ENCODE assay signal across 8 mouse cellular contexts in the genomic region with DNA sequence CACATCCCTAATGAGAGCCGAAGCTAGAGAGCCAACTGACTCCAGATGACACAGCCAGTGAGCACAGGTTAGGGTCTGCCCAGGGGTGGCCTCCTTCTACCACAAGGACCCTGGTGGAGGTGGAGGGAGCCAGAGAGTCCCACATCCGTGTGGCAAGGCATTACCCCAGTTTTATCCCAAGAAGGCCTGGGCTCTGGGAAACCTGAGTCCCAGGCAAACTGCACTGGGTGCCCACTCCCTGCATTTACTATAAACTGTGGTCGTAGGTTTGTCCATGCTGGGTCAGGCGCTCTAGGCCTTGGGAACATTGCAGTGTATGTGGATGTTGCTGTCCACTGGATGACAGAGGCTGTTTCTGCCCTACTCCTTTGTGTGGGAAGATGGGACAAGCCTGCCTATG. TPM values are rescaled to one million over a fixed set of nuclear protein-coding genes. Genes with fewer than 3 reads are reported as not detected.
DNase-seq lines count a peak whose midpoint lies in the region; ATAC-seq lines count a peak whose summit lies in the region.

No protein-coding gene starts in this region.

- whole genome bisulfite sequencing in lung, embryonic 16.5 days = 78% methylated on average over 4 of the region's 4 CpGs
- WGBS in hindbrain, embryonic 15.5 days = 84% methylated on average over 4 of the region's 4 CpGs
- WGBS in macrophage (ENCODE audit: missing documents) = 15% methylated on average over 4 of the region's 4 CpGs

- DNase-seq in cerebellum, adult 11-12 months = peak; percentile 32
- DNase-seq in cerebellum, postnatal 36 days = no peak
- no peak for DNase-seq in lung, postnatal 36 days
- no peak for DNase-seq in T-cell, adult 2 months (ENCODE audit: low spot score)
- DNase-seq in adrenal gland, adult 2 months = no peak

- H3K4me1 ChIP-seq in lung, embryonic 16.5 days (replicated peaks; ENCODE audit: control insufficient read depth, insufficient read depth, low read length) = peaks cover 12% of the 10 kb centered on the region
- peaks cover 15% of the 10 kb centered on the region; the same call in 1 of the 2 replicates for H3K4me1 ChIP-seq in hindbrain, embryonic 15.5 days (replicated peaks)

- no peaks in the 10 kb centered on the region for H3K27me3 ChIP-seq in lung, embryonic 16.5 days (ENCODE audit: control insufficient read depth, insufficient read depth, low read depth, low read length)
- H3K27me3 ChIP-seq in hindbrain, embryonic 15.5 days = no peaks in the 10 kb centered on the region

- no peak overlapping the region for H3K4me2 ChIP-seq in lung, embryonic 16.5 days (ENCODE audit: low read depth, low read length)
- H3K4me2 ChIP-seq in hindbrain, embryonic 15.5 days = no peak overlapping the region

- peak overlapping the region; percentile 44; the same call in 1 of the 2 replicates for H3K9ac ChIP-seq in lung, embryonic 16.5 days (ENCODE audit: low read length)
- no peak overlapping the region for H3K9ac ChIP-seq in hindbrain, embryonic 15.5 days

- H3K9me3 ChIP-seq in lung, embryonic 16.5 days (ENCODE audit: control insufficient read depth, low read length) = no peaks in the 10 kb centered on the region
- H3K9me3 ChIP-seq in hindbrain, embryonic 15.5 days = no peaks in the 10 kb centered on the region

- peaks cover 48% of the 10 kb centered on the region for H3K79me2 ChIP-seq in macrophage (ENCODE audit: inconsistent target)

- H3K27ac ChIP-seq in lung, embryonic 16.5 days (ENCODE audit: low read length) = peak overlapping the region; percentile 4; the same call in 1 of the 2 replicates
- H3K27ac ChIP-seq in hindbrain, embryonic 15.5 days (replicated peaks) = peak overlapping the region; percentile 35; the same call in 1 of the 2 replicates
- H3K27ac ChIP-seq in macrophage = peak overlapping the region; percentile 96

- no peak overlapping the region for H3K4me3 ChIP-seq in lung, embryonic 16.5 days (ENCODE audit: low read length)
- no peak overlapping the region for H3K4me3 ChIP-seq in hindbrain, embryonic 15.5 days
- H3K4me3 ChIP-seq in macrophage (ENCODE audit: inconsistent target) = peak overlapping the region; percentile 88

- no peaks in the 10 kb centered on the region for H3K36me3 ChIP-seq in lung, embryonic 16.5 days (ENCODE audit: control insufficient read depth, insufficient read depth, low read length)
- 0 out of 2 replicates have a peak, but pooled peaks cover 4% of the 10 kb centered on the region for H3K36me3 ChIP-seq in hindbrain, embryonic 15.5 days
- peaks cover 45% of the 10 kb centered on the region for H3K36me3 ChIP-seq in macrophage (ENCODE audit: inconsistent target)

- ATAC-seq in lung, embryonic 16.5 days (ENCODE audit: low read depth) = 0 out of 2 replicates have a peak, but pooled peaks have one; percentile 10
- ATAC-seq in hindbrain, embryonic 15.5 days (ENCODE audit: low FRiP score, low read depth) = no peak

RNA-seq across cellular contexts. Expression of gene Lgals3bp, which starts 0.7 kb away (rescaled TPM):
- polyA plus RNA-seq in lung, embryonic 16.5 days (2015; fragmentation: Nextera tagmentation; extraction: Ambion mirVana) = 7.3 and 10.4 TPM in 2 replicates
- 5.9 and 8.3 TPM in 2 replicates for polyA plus RNA-seq in hindbrain, embryonic 15.5 days (2015; fragmentation: Nextera tagmentation; extraction: Ambion mirVana)
- 100 to 1,000 TPM; 127 to 562 (median 307) TPM for total RNA-seq in macrophage (2018; cell fraction: chromatin; rRNA removed)
- 1,000 to 10,000 TPM in 23 of 26 experiments, 100 to 1,000 TPM in 3; 854 to 2,702 (median 1,648) TPM for total RNA-seq in macrophage (2018; cell fraction: cytosol; rRNA removed)
- 1,000 to 10,000 TPM in 15 of 26 experiments, 100 to 1,000 TPM in 11; 559 to 2,830 (median 1,334) TPM for total RNA-seq in macrophage (2018; cell fraction: nucleus; rRNA removed)
- 1,136 to 1,462 TPM (median 1,417 TPM) in 3 replicates for polyA plus RNA-seq in macrophage (2018)
- 100 to 1,000 TPM in 1 of 2 experiments, 10 to 100 TPM in 1; 92.7 to 160 TPM for total RNA-seq in adrenal gland, adult 2 months (2021)
- polyA plus RNA-seq in adrenal gland, adult 2 months (2012; rRNA removed) = 336 and 430 TPM in 2 replicates

RNA-seq across cellular contexts. Expression of gene Cant1, which starts 17.7 kb away (rescaled TPM):
- polyA plus RNA-seq in lung, embryonic 16.5 days (2015; fragmentation: Nextera tagmentation; extraction: Ambion mirVana) = 26.5 and 28.9 TPM in 2 replicates
- 30.8 and 33.7 TPM in 2 replicates for polyA plus RNA-seq in hindbrain, embryonic 15.5 days (2015; fragmentation: Nextera tagmentation; extraction: Ambion mirVana)
- total RNA-seq in macrophage (2018; cell fraction: chromatin; rRNA removed) = 10 to 100 TPM; 14.6 to 66.9 (median 38.8) TPM
- total RNA-seq in macrophage (2018; cell fraction: cytosol; rRNA removed) = 10 to 100 TPM; 34.1 to 65.0 (median 51.3) TPM
- 100 to 1,000 TPM in 2 of 26 experiments, 10 to 100 TPM in 24; 28.3 to 108 (median 70.5) TPM for total RNA-seq in macrophage (2018; cell fraction: nucleus; rRNA removed)
- polyA plus RNA-seq in macrophage (2018) = 40.2 to 59.3 TPM (median 42.1 TPM) in 3 replicates
- total RNA-seq in adrenal gland, adult 2 months (2021) = 10 to 100 TPM; 28.8 to 35.6 TPM
- 59.5 and 66.8 TPM in 2 replicates for polyA plus RNA-seq in adrenal gland, adult 2 months (2012; rRNA removed)

RNA-seq across cellular contexts. Expression of gene C1qtnf1, which starts 26.8 kb away (rescaled TPM):
- polyA plus RNA-seq in lung, embryonic 16.5 days (2015; fragmentation: Nextera tagmentation; extraction: Ambion mirVana) = 8.0 and 8.2 TPM in 2 replicates
- 5.1 and 5.3 TPM in 2 replicates for polyA plus RNA-seq in hindbrain, embryonic 15.5 days (2015; fragmentation: Nextera tagmentation; extraction: Ambion mirVana)
- 1 to 10 TPM in 1 of 26 experiments, under 1 TPM in 4, not detected in 21; 0.29 to 2.2 (median 0.38) TPM for total RNA-seq in macrophage (2018; cell fraction: chromatin; rRNA removed)
- 1 to 10 TPM in 10 of 26 experiments, under 1 TPM in 16; 0.40 to 2.6 (median 0.70) TPM for total RNA-seq in macrophage (2018; cell fraction: cytosol; rRNA removed)
- 1 to 10 TPM in 12 of 26 experiments, under 1 TPM in 11, not detected in 3; 0.28 to 2.8 (median 1.1) TPM for total RNA-seq in macrophage (2018; cell fraction: nucleus; rRNA removed)
- polyA plus RNA-seq in macrophage (2018) = 0.12 to 1.2 TPM (median 0.82 TPM) in 3 replicates
- 10 to 100 TPM; 14.8 to 24.8 TPM for total RNA-seq in adrenal gland, adult 2 months (2021)
- 14.6 and 17.9 TPM in 2 replicates for polyA plus RNA-seq in adrenal gland, adult 2 months (2012; rRNA removed)

RNA-seq across cellular contexts. Expression of gene Timp2, which starts 45.7 kb away (rescaled TPM):
- 69.8 and 74.1 TPM in 2 replicates for polyA plus RNA-seq in lung, embryonic 16.5 days (2015; fragmentation: Nextera tagmentation; extraction: Ambion mirVana)
- 83.4 and 91.2 TPM in 2 replicates for polyA plus RNA-seq in hindbrain, embryonic 15.5 days (2015; fragmentation: Nextera tagmentation; extraction: Ambion mirVana)
- 100 to 1,000 TPM in 1 of 26 experiments, 10 to 100 TPM in 19, 1 to 10 TPM in 6; 7.1 to 110 (median 19.3) TPM for total RNA-seq in macrophage (2018; cell fraction: chromatin; rRNA removed)
- total RNA-seq in macrophage (2018; cell fraction: cytosol; rRNA removed) = 100 to 1,000 TPM; 167 to 475 (median 292) TPM
- total RNA-seq in macrophage (2018; cell fraction: nucleus; rRNA removed) = 100 to 1,000 TPM in 21 of 26 experiments, 10 to 100 TPM in 5; 47.6 to 312 (median 149) TPM
- polyA plus RNA-seq in macrophage (2018) = 330 to 662 TPM (median 385 TPM) in 3 replicates
- total RNA-seq in adrenal gland, adult 2 months (2021) = 100 to 1,000 TPM in 1 of 2 experiments, 10 to 100 TPM in 1; 89.7 to 198 TPM
- polyA plus RNA-seq in adrenal gland, adult 2 months (2012; rRNA removed) = 79.4 and 126 TPM in 2 replicates

RNA-seq across cellular contexts. Expression of gene Cep295nl, which starts 58.9 kb away (rescaled TPM):
- 0.39 and 0.59 TPM in 2 replicates for polyA plus RNA-seq in lung, embryonic 16.5 days (2015; fragmentation: Nextera tagmentation; extraction: Ambion mirVana)
- 0.08 and 0.34 TPM in 2 replicates for polyA plus RNA-seq in hindbrain, embryonic 15.5 days (2015; fragmentation: Nextera tagmentation; extraction: Ambion mirVana)
- 100 to 1,000 TPM in 4 of 26 experiments, 10 to 100 TPM in 20, 1 to 10 TPM in 2; 3.8 to 122 (median 24.0) TPM for total RNA-seq in macrophage (2018; cell fraction: chromatin; rRNA removed)
- total RNA-seq in macrophage (2018; cell fraction: cytosol; rRNA removed) = 1 to 10 TPM in 12 of 26 experiments, under 1 TPM in 14; 0.46 to 4.1 (median 0.82) TPM
- total RNA-seq in macrophage (2018; cell fraction: nucleus; rRNA removed) = 10 to 100 TPM in 16 of 26 experiments, 1 to 10 TPM in 9, under 1 TPM in 1; 0.83 to 49.9 (median 10.9) TPM
- polyA plus RNA-seq in macrophage (2018) = 0.68 to 2.2 TPM (median 0.90 TPM) in 3 replicates
- under 1 TPM; 0.46 to 0.93 TPM for total RNA-seq in adrenal gland, adult 2 months (2021)
- 0.12 TPM in 1 of 2 replicates, not detected in the other for polyA plus RNA-seq in adrenal gland, adult 2 months (2012; rRNA removed)

Comparison
In these comparisons a context has a peak if more than half of its experiments do, and no peak if none do; other contexts are left out.
1. H3K27ac ChIP-seq: peak in every context shown above with its lines; median percentile 96 in macrophage; 35 in hindbrain, embryonic 15.5 days; 4 in lung, embryonic 16.5 days.
2. RNA of gene Lgals3bp, which starts 0.7 kb away (polyA plus RNA-seq): 1,136 to 1,462 TPM in macrophage and 336 to 430 TPM in adrenal gland, adult 2 months; 7.3 to 10.4 TPM in lung, embryonic 16.5 days and 5.9 to 8.3 TPM in hindbrain, embryonic 15.5 days; every median in the first group is over 10 times any median in the second.